Mouse (Mus musculus) embryonic fibroblast, embryonic 13.5 days (primary cell): ENCODE measurements around the gene Izumo1.

Experiments
- CTCF ChIP-seq: IDR thresholded peaks from 2 replicates; pipeline ENCODE4 v1.5.1; 2011; ENCODE audit warnings: mild to moderate bottlenecking, control low read depth, low read length, moderate library complexity, borderline replicate concordance; ENCODE audit not compliant: insufficient read depth
- POLR2A ChIP-seq: IDR thresholded peaks from 2 replicates; pipeline ENCODE4 v1.6.1; 2011; ENCODE audit warnings: low read depth, mild to moderate bottlenecking, control low read depth, low read length, moderate library complexity

DNA sequence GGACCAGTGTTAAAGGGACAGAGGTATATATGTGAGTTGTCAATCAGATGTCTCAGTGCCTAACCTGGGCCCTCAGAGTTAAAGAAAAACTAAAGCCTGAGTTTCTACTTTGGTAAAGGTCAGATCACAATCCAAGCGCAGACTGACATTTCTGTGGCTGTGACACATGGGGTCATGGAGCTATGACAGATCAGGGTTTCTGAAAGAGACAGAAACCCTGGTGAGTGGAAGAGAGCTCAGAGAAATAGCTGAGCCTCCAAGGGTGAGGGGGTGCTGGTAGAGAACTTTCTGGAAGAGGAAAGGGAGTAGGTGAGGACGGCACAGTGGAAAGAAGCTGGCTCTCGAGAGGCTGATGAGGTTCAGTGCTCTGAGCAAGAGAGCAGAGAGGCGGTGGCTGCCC lies 25.1 kb downstream of the Izumo1 start:
- TF ChIP-seq POLR2A = no peak
- TF ChIP-seq CTCF = no peak
